Mouse (Mus musculus): Measurements from ENCODE around the gene Tbcel.

Gene Tbcel

GRCm38 (mm10) chr9:42507709-42508108 lies at the start of gene Tbcel:
TSS of gene Tbcel (minus strand) at chr9:42507809.
- no peak for DNase-seq (ENCODE audit: low spot score in 2 of 2)

GRCm38 (mm10) chr9:42555186-42555585 lies 47.6 kb upstream of the Tbcel start:
- no peak for DNase-seq (ENCODE audit: low spot score in 2 of 2)

- peak in 1 of 2 experiments; percentile 54 for DNase-seq (ENCODE audit: low spot score in 2 of 2)
These were observed 42.5 kb upstream of the Tbcel start for GRCm38 (mm10) chr9:42550116-42550515.

DNA sequence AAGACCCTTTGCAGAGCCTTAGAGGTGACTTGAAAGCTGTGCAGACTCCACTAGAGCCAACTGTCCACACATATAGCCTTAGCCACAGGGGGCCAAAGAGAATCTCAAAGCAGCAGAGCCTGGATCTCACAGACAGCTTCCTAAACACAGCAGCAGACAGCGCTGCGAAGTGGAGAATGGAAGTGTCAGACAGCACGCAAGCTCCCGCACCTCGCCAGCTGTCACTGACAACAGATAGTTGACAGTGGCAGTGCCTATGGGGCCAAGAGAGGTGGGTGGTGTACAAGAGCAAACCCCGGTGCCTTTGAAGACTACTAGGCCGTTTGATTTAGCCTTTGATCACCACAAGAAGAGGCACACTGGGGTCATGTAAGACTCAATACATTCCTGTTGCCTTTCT lies 41.4 kb upstream of the Tbcel start:
- DNase-seq (ENCODE audit: low spot score in 2 of 2) = no peak

- no peak for DNase-seq (ENCODE audit: low spot score in 2 of 2)
These were observed 36.9 kb upstream of the Tbcel start for GRCm38 (mm10) chr9:42544521-42544920.

GRCm38 (mm10) chr9:42533491-42533890 lies 25.9 kb upstream of the Tbcel start:
- no peak for DNase-seq (ENCODE audit: low spot score in 2 of 2)

GRCm38 (mm10) chr9:42533041-42533440 lies 25.4 kb upstream of the Tbcel start:
- DNase-seq (ENCODE audit: low spot score in 2 of 2) = no peak

DNA sequence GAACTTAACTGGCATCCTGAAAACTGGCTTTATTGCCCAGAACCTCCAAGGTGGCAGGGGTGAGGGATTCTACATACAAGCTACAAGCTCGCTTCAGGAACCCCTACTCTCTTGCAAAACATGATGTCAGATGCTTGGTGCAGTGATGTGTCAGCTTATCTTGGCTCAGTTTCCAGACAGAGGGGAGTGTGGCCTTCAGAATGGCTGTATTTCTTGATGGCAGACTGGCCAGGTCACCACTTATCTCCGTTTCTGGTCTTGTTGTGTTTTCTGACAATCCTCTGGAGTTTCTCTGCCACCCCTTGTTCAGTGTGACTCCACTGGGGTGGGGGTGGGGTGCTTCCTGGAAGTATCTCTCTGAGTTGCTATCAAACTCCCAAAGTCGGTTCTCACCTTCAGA lies 24.3 kb upstream of the Tbcel start:
- no peak for DNase-seq (ENCODE audit: low spot score in 2 of 2)

GRCm38 (mm10) chr9:42530221-42531152 lies 22.9 kb upstream of the Tbcel start:
- no peak for DNase-seq (ENCODE audit: low spot score in 2 of 2)

DNA sequence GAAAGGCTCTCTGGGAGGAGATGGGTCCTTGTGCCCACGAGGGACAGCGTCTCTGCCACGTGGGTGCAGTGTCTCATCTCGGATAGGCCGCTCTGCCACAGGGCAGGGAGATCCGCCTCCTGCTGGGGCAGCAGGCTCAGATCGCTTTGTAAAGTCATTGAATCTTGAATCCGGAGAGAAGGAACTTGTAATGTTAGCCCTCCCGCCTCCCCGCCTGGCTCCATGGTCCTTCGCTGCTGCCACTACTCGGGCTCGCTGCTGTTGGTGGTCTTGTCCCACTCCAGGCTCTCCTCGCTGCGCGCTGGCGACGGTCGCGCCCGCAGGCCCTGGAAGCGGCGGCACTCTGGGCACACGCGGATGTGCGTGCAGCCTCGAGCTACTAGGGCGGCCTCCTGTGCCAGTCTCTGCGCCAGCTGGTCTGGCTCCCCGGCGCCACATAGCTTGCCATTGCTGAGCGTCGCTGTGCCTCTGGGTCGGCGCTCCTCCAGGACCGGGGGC lies 13.0 kb upstream of the Tbcel start:
- DNase-seq (ENCODE audit: low spot score in 2 of 2) = peak in 1 of 2 experiments; percentile 9

DNA sequence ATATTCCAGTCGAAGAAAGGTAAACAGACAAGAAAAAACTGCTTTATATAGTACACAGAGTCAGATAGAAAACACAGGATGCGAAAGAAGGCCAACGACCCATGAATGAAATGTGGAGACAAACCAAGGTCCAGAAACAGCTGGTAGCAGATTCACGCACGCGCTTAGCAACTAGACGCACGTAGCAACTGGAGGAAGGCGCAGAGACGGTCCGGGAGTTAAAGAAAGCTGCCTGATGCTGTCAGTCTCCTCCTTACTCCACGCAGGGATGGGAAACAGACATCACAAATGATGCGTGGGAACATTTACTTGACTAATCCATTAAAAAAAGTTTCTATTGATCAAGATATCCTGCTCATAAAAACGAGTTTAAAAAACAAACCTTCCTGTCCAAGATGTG lies 10.6 kb upstream of the Tbcel start:
- no peak for DNase-seq (ENCODE audit: low spot score in 2 of 2)

DNA sequence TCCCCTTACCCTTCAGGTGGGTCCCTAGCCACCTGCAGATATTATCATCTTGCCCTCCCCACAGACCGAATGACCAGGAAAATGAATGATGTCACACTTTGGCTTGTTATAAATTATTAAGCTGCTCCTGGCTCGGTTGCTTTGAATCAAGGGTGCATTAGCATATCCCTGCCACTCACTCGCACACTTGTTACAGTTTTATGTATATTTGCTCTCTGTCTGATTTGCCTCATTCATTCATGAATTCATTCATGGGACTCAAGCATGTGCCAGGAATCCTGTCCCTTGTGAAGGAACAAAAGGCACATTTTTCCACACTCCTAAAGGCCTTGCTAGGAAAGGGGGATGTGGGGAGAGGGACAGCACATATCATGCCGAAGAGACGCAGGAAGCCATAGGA lies 5.5 kb upstream of the Tbcel start:
- no peak for DNase-seq (ENCODE audit: low spot score in 2 of 2)

GRCm38 (mm10) chr9:42512312-42512711 lies 4.7 kb upstream of the Tbcel start:
- no peak for DNase-seq (ENCODE audit: low spot score in 2 of 2)

DNA sequence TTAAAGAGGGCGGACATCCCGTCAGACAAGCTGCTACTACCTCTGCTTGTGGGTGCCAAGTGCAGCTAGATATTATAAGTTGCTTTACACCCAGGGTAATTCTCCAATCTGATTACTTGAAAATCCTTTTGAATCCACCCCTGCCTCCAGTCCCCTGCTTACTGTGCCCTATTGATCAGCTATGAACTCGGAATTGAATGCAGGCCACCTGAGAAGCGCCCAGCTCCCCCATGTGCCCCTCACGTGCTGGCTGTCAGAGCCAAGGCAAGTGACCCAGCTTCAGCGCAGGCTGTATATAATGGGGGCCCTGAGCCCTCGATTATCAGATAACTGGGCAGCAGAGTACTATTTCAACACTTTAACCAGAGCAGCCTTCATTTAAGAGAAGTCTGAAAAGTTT lies 626 bp upstream of the Tbcel start:
- DNase-seq (ENCODE audit: low spot score in 2 of 2) = no peak

GRCm38 (mm10) chr9:42507022-42507421 lies 587 bp downstream of the Tbcel start:
- no peak for DNase-seq (ENCODE audit: low spot score in 2 of 2)

DNA sequence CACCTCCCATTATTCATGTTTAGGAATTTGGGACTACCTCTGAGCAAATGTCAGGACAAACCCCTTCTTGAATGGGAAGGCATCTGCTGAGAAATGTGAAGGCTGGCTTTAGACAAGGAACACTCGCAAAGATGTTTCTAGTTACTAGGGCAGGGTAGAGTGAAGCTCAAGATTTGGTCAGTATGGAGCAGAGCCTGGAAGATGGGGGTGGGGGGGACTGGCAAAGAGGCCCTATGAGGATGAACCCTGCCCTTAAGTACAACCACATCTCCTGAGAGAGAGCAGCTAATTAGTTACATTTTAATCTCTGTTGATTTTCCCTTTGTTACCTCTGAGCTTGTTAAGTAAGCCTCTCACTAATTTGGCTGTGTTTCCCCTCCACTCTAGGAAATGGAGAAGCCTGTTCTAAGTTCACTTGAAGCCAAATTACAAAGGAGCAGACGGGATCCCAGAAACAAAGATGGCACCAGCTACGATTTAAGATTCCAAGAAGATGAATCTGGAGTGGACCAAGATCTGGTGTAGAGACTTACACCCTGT lies 2.6 kb downstream of the Tbcel start:
- no peak for DNase-seq (ENCODE audit: low spot score in 2 of 2)

DNA sequence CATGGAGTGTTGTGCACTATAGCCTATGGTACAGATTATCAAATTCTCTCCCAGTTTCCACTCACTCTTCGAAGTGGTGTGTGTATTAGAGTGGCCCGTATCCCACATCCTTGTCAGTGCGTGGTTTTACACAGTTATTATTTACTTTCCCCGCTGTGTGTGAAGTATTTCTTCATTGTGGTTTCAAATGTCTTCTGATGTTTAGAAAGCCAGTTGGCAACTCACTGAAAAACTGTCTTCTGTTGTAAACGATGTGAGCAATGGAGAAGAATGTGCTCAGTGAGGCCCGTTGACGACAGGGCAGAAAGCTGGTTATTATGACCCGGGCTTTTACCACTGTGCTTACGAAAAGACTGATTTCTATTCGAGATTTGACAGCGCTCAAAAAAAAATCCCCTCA lies 3.0 kb downstream of the Tbcel start:
- DNase-seq (ENCODE audit: low spot score in 2 of 2) = no peak

- no peak for DNase-seq (ENCODE audit: low spot score in 2 of 2)
These were observed 3.9 kb downstream of the Tbcel start for GRCm38 (mm10) chr9:42503709-42504108.

DNA sequence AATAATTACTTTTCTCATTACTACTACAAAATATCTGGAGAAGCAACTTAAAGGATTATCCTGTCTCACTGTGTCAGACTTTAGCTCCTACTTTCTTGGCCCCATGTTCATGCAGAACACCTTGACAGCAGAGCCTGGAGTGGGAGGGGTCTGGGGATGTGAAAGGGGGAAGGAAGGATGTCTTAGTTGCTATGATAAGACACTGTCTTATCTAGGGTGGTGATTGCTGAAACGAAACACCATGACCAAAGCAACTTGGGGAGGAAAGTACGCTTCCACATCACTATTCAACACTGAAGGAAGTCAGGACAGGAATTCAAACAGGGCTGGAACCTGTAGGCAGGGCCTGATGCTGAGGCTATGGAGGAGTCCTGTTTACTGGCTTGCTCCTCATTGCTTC lies 11.3 kb downstream of the Tbcel start:
- no peak for DNase-seq (ENCODE audit: low spot score in 2 of 2)

DNA sequence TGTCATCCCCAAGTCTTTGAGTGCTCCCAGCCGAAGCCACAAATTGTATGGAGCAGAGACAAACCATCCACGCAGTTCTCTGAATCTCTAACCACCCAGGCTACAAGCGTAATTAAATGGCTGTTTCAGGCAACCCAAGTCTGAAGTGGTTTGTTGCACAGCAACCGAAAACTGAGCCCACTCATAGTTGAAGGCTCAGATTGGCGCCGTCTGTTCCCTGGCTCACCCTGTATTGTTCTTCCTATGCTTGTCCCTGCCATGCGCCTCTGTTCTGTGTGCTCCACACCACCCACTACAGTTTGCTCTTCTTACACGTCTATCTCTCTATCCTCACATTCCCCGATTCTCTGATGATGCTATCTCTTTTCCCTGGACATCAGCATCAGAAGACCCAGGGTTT lies 15.8 kb downstream of the Tbcel start:
- no peak for DNase-seq (ENCODE audit: low spot score in 2 of 2)

- peak in 1 of 2 experiments; percentile 6 for DNase-seq (ENCODE audit: low spot score in 2 of 2)
These were observed 16.8 kb downstream of the Tbcel start for GRCm38 (mm10) chr9:42490589-42491382.

- DNase-seq (ENCODE audit: low spot score in 2 of 2) = no peak
These were observed 19.5 kb downstream of the Tbcel start for GRCm38 (mm10) chr9:42488071-42488470.
